Mouse (Mus musculus) olfactory bulb, adult 2 months (tissue): ENCODE measurements around the gene 3830406C13Rik. TPM values are rescaled to one million over a fixed set of nuclear protein-coding genes. Genes with fewer than 3 reads are reported as not detected.

ENCODE experiments used
- H3K27ac ChIP-seq: fragments of 200-500 bp; 2 replicates; pipeline ENCODE4 v1.5.1; 2012; ENCODE audit warnings: low read depth, low read length; ENCODE audit not compliant: insufficient read depth
- H3K4me1 ChIP-seq: fragments of 200-500 bp; 2 replicates; pipeline ENCODE4 v1.6.1; 2012; ENCODE audit warnings: low read length; ENCODE audit not compliant: control insufficient read depth, insufficient read depth
- H3K4me3 ChIP-seq: fragments of 200-500 bp; 2 replicates; pipeline ENCODE4 v1.5.1; 2012; ENCODE audit warnings: mild to moderate bottlenecking, low read depth, low read length, moderate library complexity; ENCODE audit not compliant: insufficient read depth
- CTCF ChIP-seq: fragments of 200-500 bp; IDR thresholded peaks from 2 replicates; pipeline ENCODE4 v1.5.1; 2012; ENCODE audit warnings: low read depth, mild to moderate bottlenecking, low read length, moderate library complexity; ENCODE audit not compliant: insufficient read depth
- POLR2A ChIP-seq: fragments of 200-500 bp; IDR thresholded peaks from 2 replicates; pipeline ENCODE4 v1.6.1; 2012; ENCODE audit warnings: mild to moderate bottlenecking, low read depth, low read length, moderate library complexity; ENCODE audit not compliant: insufficient read depth
- WGBS: fragments of 180-500 bp; shearing (Covaris S2); methylation state at CpG from one replicate; pipeline ENCODE4 v1.1.7; 2018; 5-methylcytosine and 5-hydroxymethylcytosine counted together
- polyA plus RNA-seq: library from polyadenylated mRNA; stranded (reverse); fragments of >200 nt; gene quantifications from 2 replicates; pipeline ENCODE4 v1.2.4, GENCODE M21; 2012; ENCODE audit warnings: low replicate concordance; ENCODE audit not compliant: missing spikeins, insufficient read depth, insufficient read length

3830406C13Rik gene
- polyA plus RNA-seq, 1 experiment, result not detected

DNA sequence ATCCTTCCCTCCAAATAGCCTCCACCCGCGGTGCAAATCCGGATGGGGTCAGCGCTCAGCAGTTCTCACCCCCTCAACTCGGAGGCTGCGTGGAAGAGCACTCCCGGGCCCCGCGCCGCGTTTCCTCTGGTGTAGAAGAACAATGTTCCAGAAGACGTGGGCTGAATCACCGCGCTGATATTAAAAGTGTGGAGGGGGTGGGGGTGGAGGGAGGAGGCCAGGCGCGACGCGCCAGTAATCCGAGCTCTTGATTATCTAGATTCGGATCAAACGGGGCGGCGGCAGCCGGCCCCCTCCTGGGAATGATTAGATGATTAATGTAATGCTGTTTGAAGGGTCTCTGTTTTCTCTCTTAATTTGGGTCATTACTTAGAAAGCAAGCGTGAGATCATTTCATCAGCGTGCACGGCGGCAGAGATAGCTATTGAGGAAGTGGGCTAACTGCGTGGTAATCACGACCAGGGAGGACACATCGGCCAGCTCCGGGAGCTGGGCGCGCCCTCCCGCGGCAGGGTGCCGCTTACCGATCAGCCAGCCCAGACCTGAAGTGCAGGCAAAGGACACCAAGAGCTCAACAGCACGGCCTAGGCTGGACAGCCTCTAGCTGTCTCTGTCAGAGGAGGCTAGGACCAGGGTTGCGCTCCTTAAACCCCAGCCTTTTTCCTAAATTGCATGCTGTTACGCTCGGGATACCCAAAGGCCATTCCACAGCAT, 57.3 kb downstream of the 3830406C13Rik start:
- WGBS, result 8% methylated on average over 42 of the region's 42 CpGs
- Histone ChIP-seq H3K4me1 (peaks cover 37% of the 10 kb centered on the region), H3K27ac (no peak overlapping the region), H3K4me3 (peak overlapping the region; percentile 9; the same call in 1 of the 2 replicates)
- no peak for TF ChIP-seq POLR2A
- no peak for TF ChIP-seq CTCF

- no peak overlapping the region for H3K27ac ChIP-seq
- no peak overlapping the region for H3K4me3 ChIP-seq
- H3K4me1 ChIP-seq, result peaks cover 41% of the 10 kb centered on the region
Observed at GRCm38 (mm10) chr14:12341789-12342457, 58.0 kb downstream of the 3830406C13Rik start.

DNA sequence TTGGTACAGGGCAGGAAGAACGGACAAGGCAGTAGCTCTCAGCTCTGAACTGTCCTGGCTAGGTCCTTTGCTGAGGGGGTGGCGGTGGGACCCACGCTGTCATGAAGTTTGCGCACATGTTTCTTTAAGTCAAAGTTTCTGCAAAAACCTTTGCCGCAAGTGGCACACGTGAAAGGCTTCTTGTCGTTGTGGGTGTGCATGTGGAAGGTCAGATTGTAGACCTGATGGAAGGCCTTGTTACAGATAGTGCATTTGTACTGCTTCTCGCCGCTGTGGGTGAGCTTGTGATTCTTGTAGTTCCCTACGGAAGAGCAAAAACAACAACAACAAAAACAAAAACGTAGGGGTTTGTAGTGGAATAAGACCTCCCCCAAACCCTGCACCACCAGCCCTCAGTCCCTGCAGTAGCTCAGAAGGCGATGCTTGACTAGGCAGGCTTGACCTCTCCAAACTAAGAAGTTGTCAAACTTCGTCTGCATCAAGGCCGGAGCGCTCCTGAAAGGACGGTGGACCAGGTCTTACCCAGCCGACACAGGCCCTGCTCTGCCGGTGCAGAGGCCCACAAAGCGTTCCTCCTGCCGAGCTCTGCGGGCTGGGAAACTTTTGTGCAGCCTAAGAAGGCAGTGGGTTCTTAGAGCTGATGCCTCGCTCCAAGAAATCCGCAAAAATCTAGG, 58.6 kb downstream of the 3830406C13Rik start:
- TF ChIP-seq CTCF (no peak), POLR2A (no peak)
- Histone ChIP-seq H3K4me3 (no peak overlapping the region), H3K4me1 (peaks cover 45% of the 10 kb centered on the region), H3K27ac (no peak overlapping the region)
- 70% methylated on average over 23 of the region's 23 CpGs for whole genome bisulfite sequencing

More at GRCm38 (mm10) chr14:12341789-12342457, 58.0 kb downstream of the 3830406C13Rik start:
- TF ChIP-seq CTCF, result no peak
- TF ChIP-seq POLR2A, result no peak
- WGBS, result 75% methylated on average over 24 of the region's 24 CpGs

- TF ChIP-seq CTCF (no peak), POLR2A (no peak)
- peaks cover 42% of the 10 kb centered on the region for H3K4me1 ChIP-seq
- H3K4me3 ChIP-seq, result no peak overlapping the region
- H3K27ac ChIP-seq, result no peak overlapping the region
- 44% methylated on average over 20 of the region's 20 CpGs for WGBS
Observed at GRCm38 (mm10) chr14:12343451-12343941, 59.5 kb downstream of the 3830406C13Rik start.

GRCm38 (mm10) chr14:12344061-12344745, 60.2 kb downstream of the 3830406C13Rik start:
- no peak for TF ChIP-seq POLR2A
- no peak for TF ChIP-seq CTCF
- 28% methylated on average over 24 of the region's 24 CpGs for WGBS
- H3K27ac ChIP-seq, result no peak overlapping the region
- peak overlapping the region; percentile 22 for H3K4me3 ChIP-seq
- H3K4me1 ChIP-seq, result peaks cover 42% of the 10 kb centered on the region

GRCm38 (mm10) chr14:12344746-12345240, 60.8 kb downstream of the 3830406C13Rik start:
- Histone ChIP-seq H3K27ac (no peak overlapping the region), H3K4me1 (peaks cover 42% of the 10 kb centered on the region), H3K4me3 (peak overlapping the region; percentile 22)
- TF ChIP-seq POLR2A, result no peak
- no peak for TF ChIP-seq CTCF
- 2% methylated on average over 39 of the region's 39 CpGs for WGBS

GRCm38 (mm10) chr14:12345241-12345921, 61.4 kb downstream of the 3830406C13Rik start:
- H3K4me3 ChIP-seq, result peak overlapping the region; percentile 22
- no peak overlapping the region for H3K27ac ChIP-seq

More at GRCm38 (mm10) chr14:12345241-12345921, 61.4 kb downstream of the 3830406C13Rik start:
- 2% methylated on average over 40 of the region's 40 CpGs for WGBS
- no peak for TF ChIP-seq POLR2A
- no peak for TF ChIP-seq CTCF
- H3K4me1 ChIP-seq, result peaks cover 38% of the 10 kb centered on the region
